Mouse (Mus musculus) forebrain, embryonic 16.5 days (tissue): ENCODE data around the gene Gm21304. TPM values are rescaled to one million over a fixed set of nuclear protein-coding genes. Genes with fewer than 3 reads are reported as not detected.

Experiments
- ATAC-seq: fragments of 200-750 bp; cut with Nextera tagmentation; 2 replicates; pipeline ENCODE4 v1.8.0; 2017; ENCODE audit warnings: mild to moderate bottlenecking, moderate library complexity
- H3K27ac ChIP-seq: fragments of 300-500 bp; sonication (generic); 2 replicates; pipeline ENCODE4 v1.5.1; 2014; ENCODE audit warnings: low read length, control low read depth
- H3K27me3 ChIP-seq: fragments of 300-500 bp; sonication (generic); replicated peaks from 2 replicates; pipeline ENCODE4 v1.6.1; 2014; ENCODE audit warnings: low read length; ENCODE audit not compliant: control insufficient read depth, insufficient read depth
- H3K36me3 ChIP-seq: fragments of 300-500 bp; sonication (generic); 2 replicates; pipeline ENCODE4 v1.6.1; 2014; ENCODE audit not compliant: control insufficient read depth, insufficient read depth
- H3K4me1 ChIP-seq: fragments of 300-500 bp; sonication (generic); replicated peaks from 2 replicates; pipeline ENCODE4 v1.6.1; 2014; ENCODE audit warnings: low read length; ENCODE audit not compliant: control insufficient read depth, insufficient read depth
- H3K4me2 ChIP-seq: fragments of 300-500 bp; sonication (generic); 2 replicates; pipeline ENCODE4 v1.6.1; 2014; ENCODE audit warnings: mild to moderate bottlenecking, low read length, control low read depth
- H3K4me3 ChIP-seq: fragments of 300-500 bp; sonication (generic); replicated peaks from 2 replicates; pipeline ENCODE4 v1.5.1; 2014; ENCODE audit warnings: mild to moderate bottlenecking, low read length, control low read depth
- H3K9ac ChIP-seq: fragments of 300-500 bp; sonication (generic); replicated peaks from 2 replicates; pipeline ENCODE4 v1.6.1; 2014; ENCODE audit warnings: low read depth, low read length, control low read depth
- H3K9me3 ChIP-seq: fragments of 300-500 bp; sonication (generic); 2 replicates; pipeline ENCODE4 v1.6.1; 2016; ENCODE audit warnings: low read length; ENCODE audit not compliant: control insufficient read depth
- WGBS: fragments of 180-500 bp; shearing (Covaris S2); extraction: QIAGEN DNeasy Blood & Tissue Kit; methylation state at CpG from one replicate; pipeline ENCODE4 v1.1.7; 2014; 5-methylcytosine and 5-hydroxymethylcytosine counted together
- polyA plus RNA-seq: library from polyadenylated mRNA; unstranded; fragments of >200 nt; fragmentation: Nextera tagmentation; extraction: Ambion mirVana; gene quantifications from 2 replicates; pipeline ENCODE4 v1.2.1, GENCODE M21; 2015

The Gm21304 gene
- polyA plus RNA-seq, 1 experiment from 2014 or later: not detected

DNA sequence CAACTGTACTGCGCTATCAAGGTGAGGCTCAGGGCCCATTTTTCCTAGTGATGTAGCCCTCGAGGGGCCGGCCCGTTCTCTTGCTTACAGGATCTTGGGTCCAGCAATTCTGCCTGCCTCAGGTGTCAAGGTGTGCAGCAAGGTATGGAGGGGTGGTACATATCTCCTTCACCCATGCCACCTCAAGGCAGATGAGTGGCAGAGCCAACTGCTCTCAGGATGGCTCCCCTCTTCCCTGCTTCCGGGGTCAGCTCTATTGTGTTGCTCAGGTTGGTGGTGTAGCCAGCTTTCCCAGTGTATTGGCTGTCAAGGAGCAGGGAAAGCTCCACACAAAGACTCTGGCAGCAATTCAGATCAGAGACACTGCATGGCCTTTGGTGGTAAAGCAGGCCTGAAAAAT, 46.2 kb downstream of the Gm21304 start:
- WGBS: 88% methylated on average over 5 of the region's 5 CpGs
- Histone ChIP-seq H3K4me1 (no peaks in the 10 kb centered on the region), H3K4me3 (no peak overlapping the region), H3K4me2 (no peak overlapping the region), H3K36me3 (no peaks in the 10 kb centered on the region), H3K27me3 (no peaks in the 10 kb centered on the region), H3K27ac (no peak overlapping the region), H3K9me3 (no peaks in the 10 kb centered on the region), H3K9ac (no peak overlapping the region)
- ATAC-seq: no peak

Other genes with a start within 250 kb of the Gm21304 start
- not detected in 2 replicates for gene Gm21293, start 25.5 kb upstream of the Gm21304 start, polyA plus RNA-seq
- not detected in 2 replicates for gene Gm6763, start 17.0 kb upstream of the Gm21304 start, polyA plus RNA-seq
- gene Gm8764, start 8.5 kb upstream of the Gm21304 start, polyA plus RNA-seq: not detected in 2 replicates
- gene Gm21312, start 8.5 kb downstream of the Gm21304 start, polyA plus RNA-seq: not detected in 2 replicates
- gene Gm20765, start 17.0 kb downstream of the Gm21304 start, polyA plus RNA-seq: not detected in 2 replicates
- gene Gm4340, start 25.5 kb downstream of the Gm21304 start, polyA plus RNA-seq: not detected in 2 replicates